Mouse (Mus musculus) spleen, adult 18-20 months (tissue): ENCODE data around the gene Lrtm2.
A peak's percentile ranks its signal among the peaks of the same experiment; 100 is the strongest.
"Not testable (repeated sequence)": the region's sequence is repeated elsewhere in the genome, so short reads cannot be mapped to it uniquely, and the experiment has no call there.

ENCODE experiments used
- DNase-seq, 2 experiments: peaks; one replicate each; pipeline ENCODE4 v3.0.0; 2022; ENCODE audit warnings: mixed read lengths in 2 of 2

The Lrtm2 gene

GRCm38 (mm10) chr6:119330506-119330905, at the start of gene Lrtm2:
Lrtm2 (minus strand) TSS chr6:119330766.
- DNase-seq: no peak

DNA sequence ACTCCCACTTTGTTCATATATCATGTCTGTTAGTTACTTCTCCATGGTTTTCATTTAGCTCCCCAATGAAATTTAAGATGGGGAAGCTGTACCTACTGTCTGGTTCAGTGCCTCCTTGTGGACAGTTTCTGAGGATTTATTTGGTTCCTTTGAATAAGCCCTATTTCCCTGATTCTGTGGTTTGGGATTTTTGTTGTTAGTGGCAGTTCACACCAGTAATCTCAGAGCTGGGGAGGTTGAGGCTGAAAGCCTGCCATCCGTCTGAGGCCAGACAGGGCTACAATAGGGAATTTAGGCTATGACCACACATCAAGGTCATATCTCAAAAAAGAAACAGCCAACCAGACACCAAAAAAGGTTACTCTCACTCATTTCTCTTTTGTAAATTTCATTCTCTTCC, 48.1 kb upstream of the Lrtm2 start:
- DNase-seq: no peak

DNA sequence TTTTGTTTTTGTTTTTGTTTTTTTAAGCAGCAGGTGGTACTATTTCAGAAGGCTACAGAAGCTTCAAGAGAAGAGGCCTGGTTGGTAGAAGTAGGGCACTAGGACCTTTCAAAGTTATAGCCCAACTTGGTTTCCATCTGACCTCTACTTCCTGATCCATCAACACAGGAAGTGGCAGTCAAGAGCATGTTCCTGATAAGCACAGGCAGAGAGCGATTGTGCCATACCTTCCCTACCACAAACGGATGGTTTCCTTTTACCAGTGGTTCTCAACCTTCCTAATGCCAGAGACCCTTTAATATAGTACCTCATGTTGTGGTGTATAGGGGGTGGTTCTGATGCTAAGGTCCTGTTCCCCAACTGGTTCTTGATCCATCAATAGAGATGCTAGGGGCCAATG, 47.0 kb upstream of the Lrtm2 start:
- no peak for DNase-seq

GRCm38 (mm10) chr6:119375035-119375434, 44.5 kb upstream of the Lrtm2 start:
- DNase-seq: no peak

- DNase-seq: no peak
These were observed 42.6 kb upstream of the Lrtm2 start for GRCm38 (mm10) chr6:119373000-119373705.

DNA sequence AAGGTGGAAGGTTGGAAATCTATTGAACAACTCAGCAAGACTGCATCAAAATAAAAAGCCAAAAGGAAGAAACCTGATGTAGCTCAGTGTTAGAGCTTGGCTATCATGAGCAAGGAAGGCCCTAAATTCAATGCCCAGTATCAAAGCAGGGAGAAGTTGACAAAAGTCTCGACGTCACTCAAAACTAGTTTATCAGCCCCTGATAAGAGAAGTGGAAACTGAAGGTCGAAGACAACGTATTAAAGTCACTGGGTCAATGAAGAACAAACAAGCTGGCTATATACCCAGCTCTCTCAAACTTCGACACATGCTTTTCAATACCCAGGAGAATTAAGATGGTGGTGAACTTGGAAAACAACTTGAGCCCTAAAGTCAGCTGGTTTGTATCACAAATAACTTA, 41.7 kb upstream of the Lrtm2 start:
- no peak for DNase-seq

DNA sequence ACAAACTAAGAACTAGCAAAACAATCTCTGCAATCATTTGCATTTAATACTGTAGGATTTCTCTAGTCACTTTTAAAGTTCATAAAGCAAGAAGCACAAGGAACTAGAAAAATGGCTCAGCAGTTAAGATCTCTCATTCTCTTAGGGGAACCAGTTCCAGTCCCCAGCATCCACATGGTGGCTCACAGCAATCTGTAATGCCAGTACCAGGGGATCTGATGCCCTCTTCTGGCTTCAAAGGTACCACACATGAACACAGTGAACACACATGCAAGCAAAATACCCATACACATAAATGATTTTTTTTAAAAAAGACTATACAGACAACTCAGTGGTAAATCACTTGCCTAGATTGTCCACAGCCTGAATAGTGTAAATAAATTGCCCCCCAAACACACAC, 41.1 kb upstream of the Lrtm2 start:
- DNase-seq: no peak

DNA sequence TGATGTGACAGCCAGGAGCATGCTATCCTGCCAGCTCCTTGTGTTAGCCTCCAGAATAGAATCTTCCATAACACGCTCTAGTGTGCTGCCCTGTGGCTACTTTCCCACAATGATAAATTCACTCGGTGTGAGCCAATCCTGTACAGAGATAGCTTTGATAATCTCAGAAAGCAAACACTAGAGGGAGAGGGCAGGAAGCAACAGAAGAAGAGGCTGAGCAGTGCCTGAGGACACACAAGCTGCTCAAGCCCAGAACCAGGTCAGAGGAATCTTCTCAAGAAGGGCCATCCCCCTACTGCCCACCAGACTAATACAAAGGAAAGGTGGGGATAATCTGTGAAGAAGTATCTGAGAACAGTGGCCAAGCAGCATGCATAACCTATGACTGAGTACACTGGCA, 36.8 kb upstream of the Lrtm2 start:
- no peak for DNase-seq

GRCm38 (mm10) chr6:119366800-119367199, 36.2 kb upstream of the Lrtm2 start:
- DNase-seq: not testable (repeated sequence)

DNA sequence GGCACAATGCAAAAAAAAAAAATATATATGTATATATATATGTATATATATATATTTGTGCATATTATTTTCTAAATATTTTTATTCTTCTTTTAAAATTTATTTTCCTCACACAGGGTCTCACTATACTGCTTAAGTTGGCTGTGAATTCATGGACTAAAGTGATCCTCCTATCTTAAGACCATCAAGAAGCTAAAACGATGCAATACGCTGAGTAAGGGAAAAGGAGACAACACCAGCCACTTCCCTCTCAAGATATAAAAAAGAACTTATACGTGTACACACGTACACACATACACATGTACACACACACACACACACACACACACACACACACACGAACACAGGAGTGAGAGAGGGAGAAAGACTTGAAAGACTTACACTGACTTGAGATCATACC, 33.0 kb upstream of the Lrtm2 start:
- DNase-seq: no peak

GRCm38 (mm10) chr6:119360925-119361702, 30.5 kb upstream of the Lrtm2 start:
- no peak for DNase-seq

- DNase-seq: not testable (repeated sequence)
These were observed 29.7 kb upstream of the Lrtm2 start for GRCm38 (mm10) chr6:119360250-119360649.

- no peak for DNase-seq
These were observed 27.5 kb upstream of the Lrtm2 start for GRCm38 (mm10) chr6:119358020-119358571.

DNA sequence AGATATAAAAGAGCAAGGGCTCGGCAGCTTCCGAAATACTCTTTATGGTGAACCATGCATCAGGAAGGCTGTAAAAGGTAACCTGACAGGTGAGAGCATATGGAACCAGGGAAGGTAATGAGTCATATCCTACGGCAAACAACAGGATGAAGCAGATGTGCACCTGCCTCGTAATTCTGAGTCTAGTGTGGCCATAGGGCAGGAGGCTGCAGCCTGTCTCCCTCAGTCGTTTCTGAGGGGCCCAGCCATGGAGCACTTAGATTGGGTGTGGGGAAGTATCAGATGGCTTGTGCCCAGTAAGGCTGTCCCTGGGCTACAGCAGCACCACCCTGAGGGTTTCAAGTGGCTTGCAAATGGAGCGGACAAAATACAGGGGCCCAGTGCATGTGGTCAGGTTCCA, 21.9 kb upstream of the Lrtm2 start:
- DNase-seq: no peak

DNA sequence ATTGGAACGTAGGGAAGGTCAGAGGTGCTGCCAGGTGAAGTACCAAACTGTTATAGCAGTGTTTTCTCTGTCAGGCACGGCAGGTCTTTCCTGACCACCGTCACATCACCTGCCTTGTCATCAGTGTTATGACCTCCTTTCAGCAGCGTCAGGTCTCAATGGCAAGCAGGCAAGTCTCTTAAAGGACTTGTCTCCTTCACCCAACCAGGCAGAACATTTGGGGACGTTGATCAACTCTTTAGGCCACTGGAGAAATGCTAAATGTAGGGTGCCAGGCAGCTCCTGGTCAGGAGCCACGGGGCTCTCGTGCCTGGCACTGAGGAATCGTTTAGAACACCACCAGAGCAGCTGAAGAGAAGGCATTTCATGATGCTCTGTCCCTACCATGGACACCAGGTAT, 21.1 kb upstream of the Lrtm2 start:
- DNase-seq: no peak

DNA sequence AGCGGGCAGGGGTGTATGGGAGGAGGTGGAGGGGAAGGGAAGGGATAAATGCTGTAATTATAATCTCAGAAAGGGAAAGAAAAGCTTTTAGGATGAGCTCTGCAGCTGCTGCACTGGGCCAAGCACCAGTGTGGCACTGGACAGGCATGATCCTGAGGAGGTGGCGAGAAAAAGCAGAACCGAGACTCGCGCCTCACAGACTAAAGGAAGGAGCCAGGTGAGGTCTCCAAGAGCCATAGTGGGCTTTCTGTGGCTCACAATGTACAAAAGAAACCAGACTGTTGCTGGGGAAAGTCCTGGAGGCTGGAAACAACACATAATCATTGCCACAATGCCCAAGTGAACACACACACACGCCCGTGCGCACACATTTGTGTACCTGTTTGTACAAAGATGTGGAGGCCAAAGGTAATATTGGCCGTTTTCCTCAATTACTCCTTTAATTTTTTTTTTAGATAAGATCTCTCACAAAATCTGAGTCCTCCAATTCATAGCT, 20.2 kb upstream of the Lrtm2 start:
- DNase-seq: no peak

DNA sequence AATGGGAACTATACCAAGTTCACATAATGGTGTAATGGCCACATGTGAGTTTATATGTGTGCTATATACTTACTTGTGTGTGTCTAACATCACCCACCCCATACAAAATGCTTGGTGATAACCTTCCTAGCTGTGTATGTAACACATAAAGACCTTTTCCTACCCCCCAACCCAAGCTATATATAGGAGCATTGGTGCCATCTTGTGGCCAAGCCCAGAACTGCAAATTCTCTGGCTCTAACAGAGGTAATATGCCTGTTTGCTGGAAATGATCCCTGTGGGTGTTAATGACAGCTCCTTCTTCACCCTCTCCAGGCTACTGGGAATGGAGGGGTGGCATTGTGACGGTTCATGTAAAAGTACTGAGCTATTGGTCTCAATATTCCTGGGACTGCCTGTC, 17.7 kb upstream of the Lrtm2 start:
- peak; percentile 35 to 77 for DNase-seq

DNA sequence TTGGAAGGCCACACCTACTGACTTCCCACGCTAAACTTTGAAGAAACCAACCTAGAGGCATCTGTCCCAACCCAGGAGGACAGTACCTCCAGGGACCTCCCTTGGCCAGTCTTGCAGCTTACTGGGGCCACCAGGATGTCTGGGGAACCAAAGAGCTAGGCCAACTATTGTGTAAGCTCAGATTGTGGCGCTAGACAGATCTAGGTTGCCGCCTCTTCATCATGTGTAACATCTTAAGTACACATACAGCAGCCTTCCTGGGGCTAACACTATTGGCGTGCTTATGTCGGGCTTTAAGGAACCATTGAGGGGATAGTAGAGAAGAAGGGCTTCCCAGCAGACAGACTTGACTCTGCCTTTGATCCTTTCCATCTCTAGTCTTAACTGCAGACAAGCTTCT, 17.2 kb upstream of the Lrtm2 start:
- peak in 1 of 2 experiments; percentile 1 for DNase-seq

GRCm38 (mm10) chr6:119346257-119346656, 15.7 kb upstream of the Lrtm2 start:
- no peak for DNase-seq

GRCm38 (mm10) chr6:119341409-119341808, 10.8 kb upstream of the Lrtm2 start:
- DNase-seq: no peak

DNA sequence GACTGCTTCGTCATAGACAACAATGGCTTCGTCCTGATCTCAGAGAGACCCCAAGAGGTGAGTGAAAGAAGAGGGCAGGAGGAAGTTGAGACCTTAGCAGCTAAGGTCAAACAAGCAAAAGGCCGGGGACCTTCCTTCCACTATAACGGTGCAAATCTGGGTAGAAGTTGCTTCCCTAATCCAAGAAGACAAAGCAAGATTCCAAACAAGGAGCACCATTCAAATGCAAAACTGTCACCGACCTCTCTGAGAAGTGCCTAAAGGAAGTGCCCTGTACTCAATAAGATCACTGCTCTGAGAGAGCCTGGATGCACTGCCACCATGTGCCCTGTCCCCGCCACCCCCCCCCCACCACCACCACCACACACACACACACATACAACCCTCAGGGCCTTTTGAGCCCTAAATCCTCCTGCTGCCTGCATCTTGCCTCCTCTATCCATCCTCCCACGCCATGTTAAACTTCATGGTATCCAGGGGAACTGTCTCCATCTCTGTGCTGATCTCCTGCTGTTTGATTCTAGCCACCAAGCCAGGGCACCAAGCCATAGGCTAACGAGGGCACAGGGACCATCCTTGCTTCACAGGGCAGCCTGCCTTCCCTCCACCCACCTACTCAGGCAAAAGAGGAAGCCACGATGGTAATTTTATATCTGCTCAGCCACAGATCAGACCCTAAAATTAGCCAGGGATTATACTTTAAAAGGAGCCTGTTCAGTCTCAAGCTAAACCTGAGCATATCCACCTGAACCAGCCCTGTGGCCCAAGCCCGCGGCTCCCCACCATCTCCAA, 7.8 kb upstream of the Lrtm2 start:
- no peak for DNase-seq

DNA sequence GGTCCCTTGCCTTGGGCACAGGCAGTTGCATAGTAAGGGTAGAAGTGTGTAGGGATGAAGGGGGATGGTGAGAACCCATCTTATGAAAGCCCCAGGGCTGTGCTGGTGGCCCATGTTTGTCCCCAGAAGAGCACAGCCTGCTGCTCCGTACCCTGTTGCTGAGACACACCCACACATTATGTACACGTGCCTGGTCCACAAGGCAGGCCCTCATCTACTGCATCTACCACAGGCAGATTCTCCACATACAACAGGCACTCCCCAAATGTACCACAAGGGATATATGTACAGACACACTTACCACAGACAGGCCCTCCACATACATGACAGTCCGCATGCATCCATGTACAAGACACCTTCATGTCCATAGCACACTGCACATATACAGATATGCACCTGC, 6.7 kb upstream of the Lrtm2 start:
- no peak for DNase-seq

DNA sequence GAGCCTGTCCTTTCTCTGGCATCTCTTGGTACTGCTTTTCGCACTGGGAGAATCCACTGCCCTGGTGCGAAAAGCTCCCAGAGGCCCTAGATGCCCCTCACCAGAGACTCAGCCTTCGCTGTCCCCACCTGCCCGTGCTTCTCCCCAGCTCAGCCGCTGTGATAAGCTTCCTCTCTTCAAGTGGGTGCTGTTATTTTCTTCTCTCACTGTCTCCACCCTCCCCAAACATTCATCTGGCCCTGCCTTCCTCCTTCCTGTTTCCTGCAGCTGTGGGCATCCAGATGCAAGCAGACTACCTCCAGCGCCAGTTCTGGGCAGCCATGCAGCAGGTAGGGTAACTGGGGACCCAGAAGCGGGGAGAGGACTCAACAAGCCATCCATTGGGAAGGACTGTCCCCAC, 5.6 kb upstream of the Lrtm2 start:
- DNase-seq: peak; percentile 13 to 21
